Mouse (Mus musculus) kidney, postnatal 10 days (tissue): Measurements from ENCODE around the gene Fras1.

Source experiments
- DNase-seq: peaks from one replicate; pipeline ENCODE4 v3.0.0; 2021; ENCODE audit warnings: mixed read lengths

Fras1 gene

DNA sequence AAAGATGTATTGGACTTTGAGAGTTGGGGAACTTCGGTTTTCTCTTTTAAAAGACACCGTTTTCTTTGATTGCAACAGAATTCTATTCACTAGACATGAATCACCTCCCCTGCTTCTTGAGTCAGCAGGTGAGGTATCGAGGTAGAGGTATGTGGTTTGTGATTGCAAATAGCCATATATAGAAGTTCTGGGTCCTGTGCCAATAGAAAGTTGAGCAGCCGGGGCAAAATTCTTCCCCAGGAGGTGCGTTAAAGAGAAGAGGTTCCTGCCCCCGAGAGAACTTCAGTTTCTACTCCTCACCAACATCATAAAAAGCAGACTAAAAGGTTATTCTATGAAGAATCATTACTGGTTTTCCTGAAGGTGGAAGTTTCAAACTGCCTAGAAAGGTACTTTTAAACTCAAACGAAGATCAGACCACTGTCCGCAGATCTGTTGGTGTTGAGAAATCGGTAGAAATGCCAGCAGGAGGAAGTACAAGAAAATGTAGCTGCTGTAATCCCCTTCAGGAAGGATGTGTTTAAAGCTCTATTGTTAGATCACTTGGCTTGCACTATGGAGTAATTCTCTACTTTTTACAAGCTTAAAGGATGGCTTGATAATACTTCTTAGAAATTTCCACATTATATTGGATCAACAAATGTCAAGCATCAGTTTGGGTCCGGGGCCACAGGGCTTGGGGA lies 420.3 kb downstream of the Fras1 start:
- no peak for DNase-seq

DNA sequence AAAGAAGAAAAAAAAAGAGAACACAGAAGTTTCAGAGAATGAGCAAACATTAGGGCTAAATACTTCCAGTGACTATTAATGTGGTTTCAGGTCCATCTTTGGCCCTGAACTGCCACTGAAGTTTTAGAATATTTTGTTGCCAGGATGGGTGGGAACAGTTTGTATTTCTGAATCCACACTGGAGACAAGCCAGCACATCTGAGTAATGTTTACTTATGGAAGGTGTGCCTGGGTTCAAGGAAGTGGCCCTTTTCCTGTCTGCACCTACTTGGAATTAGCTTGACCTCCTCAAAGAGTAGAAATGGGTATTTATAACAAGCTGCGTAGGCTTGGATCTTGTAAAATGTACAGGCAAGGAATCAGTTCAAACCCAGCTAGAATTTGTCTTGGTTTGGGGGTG lies 422.0 kb downstream of the Fras1 start:
- DNase-seq: peak; percentile 28

DNA sequence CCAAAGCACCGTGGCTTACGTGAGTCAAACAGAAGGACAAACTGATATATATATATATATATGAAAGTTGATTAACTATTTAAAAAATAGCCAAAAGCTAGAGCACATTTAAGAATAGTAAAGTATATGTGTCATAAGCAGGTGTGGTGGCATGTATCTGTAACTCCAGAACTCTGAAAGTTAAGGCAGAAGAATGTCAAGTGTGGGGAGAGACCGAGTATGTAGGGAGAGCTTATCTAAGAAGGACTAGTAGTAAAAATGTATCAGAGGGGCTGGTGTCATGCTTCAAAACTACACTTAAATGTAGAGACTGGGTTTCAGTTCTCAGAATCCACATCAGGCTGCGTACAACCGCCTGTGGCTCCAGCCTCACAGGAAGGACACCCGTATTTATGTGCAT lies 423.7 kb downstream of the Fras1 start:
- DNase-seq: no peak

DNA sequence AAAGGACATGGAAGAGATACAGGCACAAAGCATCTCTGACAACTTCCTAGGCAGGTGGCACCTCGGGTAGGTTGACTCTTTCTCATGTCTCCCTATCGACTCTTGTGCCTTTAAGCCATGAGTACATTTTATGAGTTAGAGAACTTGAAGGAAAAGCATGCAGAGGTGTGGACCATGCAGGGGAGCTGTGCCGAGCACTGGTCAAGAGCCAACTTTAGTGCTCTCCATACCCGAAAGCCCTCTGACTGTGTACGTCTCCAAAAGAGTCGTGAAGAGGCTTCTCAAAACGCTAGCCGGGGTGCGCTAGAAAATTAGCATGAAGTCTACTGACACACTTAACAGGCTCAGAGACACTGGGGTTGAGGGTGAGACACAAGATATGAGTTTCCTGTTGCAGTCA lies 425.4 kb downstream of the Fras1 start:
- DNase-seq: no peak

DNA sequence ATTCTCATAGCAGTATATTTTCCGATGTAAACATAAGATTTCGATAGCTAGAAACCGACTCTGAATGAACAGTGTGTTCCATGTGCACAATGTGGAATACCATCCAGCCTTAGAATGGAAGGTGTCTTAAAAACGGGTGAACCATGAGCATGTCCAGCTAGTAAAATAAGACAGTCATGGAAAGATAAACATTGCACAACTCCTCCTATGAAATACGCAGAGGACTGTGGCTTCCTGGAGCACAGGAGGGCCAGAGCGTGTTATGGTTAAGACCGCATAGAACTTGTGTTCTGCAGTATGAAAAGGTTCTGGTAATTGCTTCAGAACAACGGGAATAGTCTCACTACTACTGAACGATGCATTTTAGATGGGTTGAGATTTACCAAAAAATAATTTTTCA lies 426.2 kb downstream of the Fras1 start:
- DNase-seq: no peak

DNA sequence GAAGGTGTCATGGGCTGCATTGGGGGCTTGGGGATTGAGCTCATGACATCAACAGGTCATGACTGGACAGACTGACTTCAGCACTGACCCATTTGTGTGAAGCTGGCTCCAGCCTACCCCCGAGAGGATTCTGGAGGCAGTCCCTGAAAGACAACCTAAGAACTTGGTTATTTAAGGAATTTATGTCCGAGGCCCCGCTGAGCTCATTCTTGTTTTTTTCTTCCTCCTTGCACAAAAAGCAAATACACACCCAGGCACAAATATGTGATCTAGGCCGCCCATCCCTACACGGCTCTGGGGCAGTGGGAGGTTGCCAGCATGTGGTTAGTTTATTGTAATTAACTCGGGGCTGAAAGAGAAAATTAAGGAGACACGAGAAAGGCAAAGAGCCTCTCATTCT lies 428.4 kb downstream of the Fras1 start:
- peak; percentile 30 for DNase-seq

DNA sequence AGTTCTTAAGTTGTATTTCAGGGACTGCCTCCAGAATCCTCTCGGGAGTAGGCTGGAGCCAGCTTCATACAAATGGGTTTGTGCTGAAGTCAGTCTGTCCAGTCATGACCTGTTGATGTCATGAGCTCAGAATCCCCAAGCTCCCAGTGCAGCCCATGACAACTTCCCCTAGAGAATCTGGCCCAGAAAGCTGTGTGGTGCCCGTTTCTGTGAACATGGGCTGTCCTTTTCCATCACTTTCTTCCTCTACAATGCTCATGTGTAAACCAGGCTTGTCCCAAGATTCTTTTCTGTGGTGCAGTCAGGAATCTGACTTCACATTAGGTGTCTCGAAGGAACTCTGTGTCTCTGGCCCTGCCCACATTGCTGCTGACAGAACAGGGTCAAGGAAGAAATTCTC lies 429.3 kb downstream of the Fras1 start:
- DNase-seq: peak; percentile 51

DNA sequence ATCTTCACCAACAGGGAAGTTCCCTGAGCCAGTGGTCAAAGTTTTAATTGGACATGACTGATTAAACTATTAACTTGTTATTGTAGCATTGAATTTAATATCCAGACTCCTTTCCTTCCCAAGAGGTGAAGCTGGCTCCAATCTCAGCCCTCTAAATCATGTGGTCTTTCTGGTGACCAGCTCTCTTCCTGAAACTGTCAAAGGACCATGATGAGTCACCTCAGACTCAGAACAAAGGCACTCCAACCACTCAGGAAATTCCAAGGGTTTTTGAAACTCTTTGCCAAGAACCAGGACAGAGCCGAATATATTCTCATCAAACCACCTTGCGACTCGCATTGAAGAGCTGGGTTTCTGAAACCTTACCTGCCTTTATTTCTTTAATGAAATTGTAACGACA lies 430.5 kb downstream of the Fras1 start:
- peak; percentile 27 for DNase-seq

DNA sequence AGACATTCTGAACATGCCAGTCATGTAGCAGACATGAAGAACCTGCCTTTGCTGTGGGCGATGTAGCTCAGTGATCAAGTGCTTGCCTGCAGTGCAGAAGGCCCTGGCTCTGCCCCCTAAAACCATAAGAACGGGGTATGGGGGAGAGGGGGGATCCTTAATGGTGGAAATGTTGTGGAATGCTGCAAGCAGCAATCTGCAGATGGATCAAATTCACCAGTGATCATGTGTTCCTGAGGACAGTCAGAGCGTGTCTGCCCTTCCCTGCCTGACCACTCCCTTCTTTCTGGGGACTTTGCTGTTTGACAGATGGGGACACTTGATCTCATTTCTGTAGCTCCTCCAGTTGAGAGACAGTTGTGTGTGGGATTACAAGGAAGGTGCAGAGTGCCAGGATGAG lies 431.1 kb downstream of the Fras1 start:
- no peak for DNase-seq

DNA sequence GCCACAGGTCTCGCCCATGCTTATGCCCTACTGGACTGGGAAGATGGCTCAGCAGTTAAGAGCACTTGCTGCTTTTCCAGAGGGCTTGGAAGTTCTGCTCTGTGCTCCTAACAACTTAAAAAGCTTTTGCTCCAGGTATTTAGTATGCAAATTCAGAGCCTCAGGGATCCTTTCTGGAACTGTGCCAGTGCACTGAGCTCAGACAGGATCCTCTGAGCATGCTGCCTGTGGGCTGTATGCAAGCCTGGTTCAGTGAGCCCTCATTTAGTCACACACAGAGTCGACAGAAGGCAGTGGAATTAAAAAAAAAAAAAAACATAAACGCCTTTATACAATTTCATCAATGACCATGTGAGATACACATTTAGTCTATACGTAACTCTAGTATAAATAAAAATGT lies 436.9 kb downstream of the Fras1 start:
- DNase-seq: peak; percentile 22

DNA sequence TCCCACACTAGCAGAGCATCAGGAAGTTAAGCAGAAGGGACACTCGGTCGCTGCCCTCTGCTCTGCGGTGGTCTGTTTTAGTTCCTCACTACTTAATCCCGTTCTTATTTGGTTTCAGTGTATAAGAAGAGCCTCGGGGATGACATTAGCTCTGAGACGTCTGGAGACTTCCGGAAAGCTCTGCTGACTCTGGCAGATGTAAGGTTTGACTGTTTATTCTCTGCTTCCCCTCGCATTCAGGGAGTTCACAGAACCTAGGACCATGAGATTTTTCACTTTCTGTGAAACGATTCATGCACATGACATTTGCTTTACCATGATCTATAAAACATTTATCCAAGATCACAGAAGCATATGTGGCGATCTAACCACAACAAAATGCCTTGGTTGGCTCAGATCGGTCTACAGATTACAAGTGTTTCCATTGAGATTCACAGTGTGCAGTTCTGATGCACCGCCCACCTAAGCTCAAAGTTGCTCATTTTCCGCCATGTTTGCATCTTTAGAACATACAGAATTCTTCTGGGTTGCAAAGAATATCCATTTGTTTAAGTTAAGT lies 451.1 kb downstream of the Fras1 start:
- DNase-seq: no peak

DNA sequence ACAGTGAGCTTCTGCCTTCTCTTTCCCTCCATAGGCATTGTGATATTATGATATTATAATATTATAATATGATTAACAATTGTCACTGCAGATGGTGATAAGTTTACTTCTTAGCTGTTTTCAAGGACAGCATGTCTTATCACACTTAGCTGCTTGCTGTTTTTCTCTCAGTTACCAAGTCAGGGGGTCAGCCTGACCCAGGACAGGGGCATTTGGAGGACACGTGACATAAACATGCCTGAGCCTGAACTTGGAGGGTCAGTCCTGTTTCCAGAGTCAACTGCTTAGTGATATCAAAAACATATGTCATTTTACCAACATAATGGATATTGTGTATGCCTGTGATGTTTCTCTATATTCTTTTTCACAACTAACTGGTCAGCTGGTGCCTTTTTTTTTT lies 453.4 kb downstream of the Fras1 start:
- no peak for DNase-seq
